Mouse (Mus musculus): Measurements from ENCODE around the gene Farp1. TPM values are rescaled to one million over a fixed set of nuclear protein-coding genes. Genes with fewer than 3 reads are reported as not detected.
A peak's percentile ranks its signal among the peaks of the same experiment; 100 is the strongest.
"Not testable (repeated sequence)": the region's sequence is repeated elsewhere in the genome, so short reads cannot be mapped to it uniquely, and the experiment has no call there.

Farp1 gene
- polyA plus RNA-seq, 1 experiment from 2014 or later: 23.8 TPM

GRCm38 (mm10) chr14:121128858-121129800 lies 94.1 kb downstream of the Farp1 start:
- Histone ChIP-seq H3K27me3 (ENCODE audit: control insufficient read depth, insufficient read depth, low read length) (no peaks in the 10 kb centered on the region), H3K9me3 (ENCODE audit: control insufficient read depth, low read length) (no peaks in the 10 kb centered on the region), H3K4me1 (ENCODE audit: control insufficient read depth, insufficient read depth, low read length) (peaks cover 4% of the 10 kb centered on the region; the same call in 1 of the 2 replicates), H3K27ac (ENCODE audit: low read depth, low read length) (no peak overlapping the region), H3K4me3 (ENCODE audit: low read depth, low read length) (no peak overlapping the region), H3K9ac (ENCODE audit: low read length) (no peak overlapping the region), H3K36me3 (ENCODE audit: control insufficient read depth, insufficient read depth, low read length) (no peaks in the 10 kb centered on the region), H3K4me2 (ENCODE audit: low read depth) (no peak overlapping the region)
- DNase-seq (ENCODE audit: low spot score) (no peak), ATAC-seq (ENCODE audit: insufficient read depth, low FRiP score, low TSS enrichment) (no peak)
- WGBS: 26% methylated on average over 20 of the region's 20 CpGs

DNA sequence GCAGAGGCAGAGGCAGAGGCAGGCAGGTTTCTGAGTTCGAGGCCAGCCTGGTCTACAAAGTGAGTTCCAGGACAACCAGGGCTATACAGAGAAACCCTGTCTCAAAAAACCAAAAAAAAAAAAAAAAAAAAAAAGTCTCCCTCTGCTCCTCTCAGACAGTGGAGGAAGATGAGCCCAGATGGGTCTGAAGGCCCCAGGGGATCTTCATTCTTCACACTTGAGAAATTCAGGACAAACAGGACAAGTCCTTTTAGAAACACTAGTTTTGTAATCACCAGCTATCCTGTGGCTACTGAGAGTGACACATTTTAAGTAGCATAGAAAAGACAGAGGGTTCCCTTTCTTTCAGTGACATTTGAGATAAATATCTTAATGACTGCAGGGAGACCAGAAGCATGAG lies 95.4 kb downstream of the Farp1 start:
- not testable (repeated sequence) for H3K4me2 ChIP-seq (ENCODE audit: low read depth)

DNA sequence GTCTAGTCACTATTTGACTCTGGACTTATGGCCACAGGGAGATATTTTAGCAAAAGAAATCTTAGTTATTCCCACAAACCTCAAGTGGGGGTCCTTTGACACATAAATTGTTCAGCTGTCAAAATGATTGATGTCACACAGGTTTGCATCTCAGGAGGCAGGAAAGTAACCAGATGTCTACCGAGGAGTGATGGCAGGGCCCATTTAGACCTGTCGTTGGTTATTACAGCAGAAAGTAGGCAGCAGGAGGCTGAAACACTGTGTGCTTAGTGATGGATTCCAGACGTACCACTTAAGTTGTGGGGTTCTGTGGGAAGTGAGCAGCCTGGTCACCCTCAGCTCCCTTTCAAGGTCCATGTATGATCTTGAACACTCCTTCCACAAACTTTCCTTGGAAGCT lies 99.4 kb downstream of the Farp1 start:
- DNase-seq (ENCODE audit: low spot score): peak; percentile 30

More for the DNA sequence above, 95.4 kb downstream of the Farp1 start:
- WGBS: 100% methylated on average over 1 of the region's 1 CpGs
- not testable (repeated sequence) for ATAC-seq (ENCODE audit: insufficient read depth, low FRiP score, low TSS enrichment); H3K4me1 ChIP-seq (ENCODE audit: control insufficient read depth, insufficient read depth, low read length); H3K27ac ChIP-seq (ENCODE audit: low read depth, low read length); H3K9me3 ChIP-seq (ENCODE audit: control insufficient read depth, low read length); H3K36me3 ChIP-seq (ENCODE audit: control insufficient read depth, insufficient read depth, low read length); DNase-seq (ENCODE audit: low spot score); H3K27me3 ChIP-seq (ENCODE audit: control insufficient read depth, insufficient read depth, low read length); H3K9ac ChIP-seq (ENCODE audit: low read length); H3K4me3 ChIP-seq (ENCODE audit: low read depth, low read length)

DNA sequence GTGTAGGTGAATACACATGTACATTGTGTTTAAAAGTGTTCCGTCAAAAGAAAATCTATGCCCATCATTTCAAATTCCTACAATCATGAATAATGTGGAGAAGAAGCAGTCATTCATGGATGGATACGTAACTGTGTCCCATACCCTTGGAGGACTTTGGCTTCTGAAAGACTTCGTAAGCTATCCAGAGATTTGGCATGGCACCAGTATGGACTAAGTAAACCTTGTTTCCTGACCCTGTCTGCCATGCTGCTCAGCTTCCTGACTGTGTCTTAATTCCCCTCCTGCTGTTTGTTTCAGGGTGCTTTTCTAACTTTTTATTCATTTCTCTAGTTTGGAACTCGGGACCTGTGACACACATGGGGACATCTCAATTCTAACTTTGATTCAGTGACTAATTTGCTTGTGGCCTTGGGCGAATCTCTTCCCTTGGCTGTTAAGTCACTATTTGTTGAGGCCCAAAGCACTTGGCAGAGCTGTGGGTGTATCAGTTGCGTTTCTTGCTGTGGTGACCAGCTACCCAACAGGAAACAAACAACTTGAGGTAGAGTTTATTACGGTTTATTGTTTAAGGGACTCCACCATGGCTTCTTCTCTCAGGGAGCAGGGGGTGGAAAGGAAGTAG lies 108.9 kb downstream of the Farp1 start:
- WGBS: 84% methylated on average over 7 of the region's 7 CpGs
- ATAC-seq (ENCODE audit: insufficient read depth, low FRiP score, low TSS enrichment) (no peak), DNase-seq (ENCODE audit: low spot score) (no peak)
- H3K4me3 ChIP-seq (ENCODE audit: low read depth, low read length): no peak overlapping the region
- no peaks in the 10 kb centered on the region for H3K4me1 ChIP-seq (ENCODE audit: control insufficient read depth, insufficient read depth, low read length)
- H3K27me3 ChIP-seq (ENCODE audit: control insufficient read depth, insufficient read depth, low read length): no peaks in the 10 kb centered on the region
- H3K9ac ChIP-seq (ENCODE audit: low read length): no peak overlapping the region
- H3K27ac ChIP-seq (ENCODE audit: low read depth, low read length): no peak overlapping the region
- no peaks in the 10 kb centered on the region for H3K36me3 ChIP-seq (ENCODE audit: control insufficient read depth, insufficient read depth, low read length)
- no peaks in the 10 kb centered on the region for H3K9me3 ChIP-seq (ENCODE audit: control insufficient read depth, low read length)
- no peak overlapping the region for H3K4me2 ChIP-seq (ENCODE audit: low read depth)

More for the DNA sequence above, 99.4 kb downstream of the Farp1 start:
- Histone ChIP-seq H3K36me3 (ENCODE audit: control insufficient read depth, insufficient read depth, low read length) (no peaks in the 10 kb centered on the region), H3K4me2 (ENCODE audit: low read depth) (no peak overlapping the region), H3K27me3 (ENCODE audit: control insufficient read depth, insufficient read depth, low read length) (no peaks in the 10 kb centered on the region), H3K4me1 (ENCODE audit: control insufficient read depth, insufficient read depth, low read length) (no peaks in the 10 kb centered on the region), H3K4me3 (ENCODE audit: low read depth, low read length) (no peak overlapping the region), H3K9me3 (ENCODE audit: control insufficient read depth, low read length) (no peaks in the 10 kb centered on the region), H3K27ac (ENCODE audit: low read depth, low read length) (no peak overlapping the region), H3K9ac (ENCODE audit: low read length) (no peak overlapping the region)
- no peak for ATAC-seq (ENCODE audit: insufficient read depth, low FRiP score, low TSS enrichment)
- 35% methylated on average over 3 of the region's 3 CpGs for WGBS

DNA sequence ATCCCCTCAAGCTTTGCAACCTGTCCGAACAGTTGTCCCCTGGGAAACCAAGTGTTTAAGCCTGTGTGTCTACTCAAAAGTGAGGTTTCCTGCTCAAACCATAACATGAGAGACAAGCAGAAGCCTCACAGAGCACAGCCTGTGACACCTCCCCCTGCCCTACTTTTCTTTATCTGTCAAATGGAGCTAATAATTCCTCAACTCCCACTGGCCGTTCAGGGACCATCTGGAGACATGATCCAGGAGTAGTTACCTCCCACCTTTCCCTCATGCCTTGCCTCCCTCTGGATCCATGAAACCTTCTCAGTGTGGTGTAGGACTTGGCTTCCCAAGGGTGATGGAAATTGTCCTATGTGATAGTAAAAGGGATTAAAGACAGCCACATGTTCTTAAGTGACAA lies 109.5 kb downstream of the Farp1 start:
- WGBS: 53% methylated on average over 2 of the region's 2 CpGs
- no peak for DNase-seq (ENCODE audit: low spot score)
- no peak for ATAC-seq (ENCODE audit: insufficient read depth, low FRiP score, low TSS enrichment)
- Histone ChIP-seq H3K27me3 (ENCODE audit: control insufficient read depth, insufficient read depth, low read length) (no peaks in the 10 kb centered on the region), H3K36me3 (ENCODE audit: control insufficient read depth, insufficient read depth, low read length) (no peaks in the 10 kb centered on the region), H3K27ac (ENCODE audit: low read depth, low read length) (no peak overlapping the region), H3K4me3 (ENCODE audit: low read depth, low read length) (no peak overlapping the region), H3K9ac (ENCODE audit: low read length) (no peak overlapping the region), H3K9me3 (ENCODE audit: control insufficient read depth, low read length) (no peaks in the 10 kb centered on the region), H3K4me1 (ENCODE audit: control insufficient read depth, insufficient read depth, low read length) (no peaks in the 10 kb centered on the region), H3K4me2 (ENCODE audit: low read depth) (no peak overlapping the region)

DNA sequence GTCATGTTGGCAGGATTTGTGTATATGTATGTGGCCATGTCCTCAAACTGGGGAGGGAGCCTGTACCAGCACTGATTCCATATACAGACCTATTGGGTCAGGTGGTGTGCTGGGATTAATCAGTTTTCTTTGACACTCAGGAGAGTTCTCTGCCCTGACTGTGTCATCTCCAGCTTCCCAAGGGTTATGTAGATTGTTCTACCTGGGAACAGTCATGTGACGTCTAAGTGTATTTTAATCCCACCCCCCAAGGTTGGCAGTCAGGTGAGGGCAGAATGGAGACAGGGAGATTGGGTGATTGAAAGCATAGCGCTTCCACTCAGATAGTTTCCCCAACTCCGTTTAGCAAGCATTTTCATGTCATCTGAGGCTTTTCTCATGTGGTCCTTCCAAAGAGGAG lies 110.3 kb downstream of the Farp1 start:
- H3K27me3 ChIP-seq (ENCODE audit: control insufficient read depth, insufficient read depth, low read length): no peaks in the 10 kb centered on the region
- H3K9ac ChIP-seq (ENCODE audit: low read length): no peak overlapping the region
- H3K4me1 ChIP-seq (ENCODE audit: control insufficient read depth, insufficient read depth, low read length): no peaks in the 10 kb centered on the region
- WGBS: 66% methylated on average over 3 of the region's 3 CpGs
- no peak for ATAC-seq (ENCODE audit: insufficient read depth, low FRiP score, low TSS enrichment)
- no peaks in the 10 kb centered on the region for H3K36me3 ChIP-seq (ENCODE audit: control insufficient read depth, insufficient read depth, low read length)
- no peak overlapping the region for H3K4me2 ChIP-seq (ENCODE audit: low read depth)
- no peak overlapping the region for H3K27ac ChIP-seq (ENCODE audit: low read depth, low read length)
- H3K4me3 ChIP-seq (ENCODE audit: low read depth, low read length): no peak overlapping the region
- no peak for DNase-seq (ENCODE audit: low spot score)
- no peaks in the 10 kb centered on the region for H3K9me3 ChIP-seq (ENCODE audit: control insufficient read depth, low read length)

DNA sequence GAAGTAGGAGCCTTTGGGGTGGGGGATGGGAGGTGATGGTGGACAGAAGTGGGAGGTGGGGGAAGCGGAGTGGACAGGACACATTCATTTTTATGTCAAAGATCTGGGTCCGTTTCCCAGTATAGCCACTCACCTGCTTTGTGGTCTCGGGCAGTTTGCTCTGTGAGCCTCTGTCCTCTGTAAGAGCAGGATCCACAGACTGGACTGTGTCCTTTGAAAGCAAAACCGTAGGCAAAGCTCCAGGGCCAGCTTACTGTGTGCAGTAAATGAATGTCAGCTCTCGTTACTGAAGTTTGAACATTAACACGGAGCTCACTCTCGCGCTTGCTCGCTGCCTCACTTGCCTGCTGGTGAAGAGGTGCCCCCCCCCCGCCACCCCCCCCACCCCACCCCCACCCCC lies 110.7 kb downstream of the Farp1 start:
- WGBS: 29% methylated on average over 10 of the region's 10 CpGs
- ATAC-seq (ENCODE audit: insufficient read depth, low FRiP score, low TSS enrichment) (no peak), DNase-seq (ENCODE audit: low spot score) (no peak)
- H3K9ac ChIP-seq (ENCODE audit: low read length): no peak overlapping the region
- no peak overlapping the region for H3K4me2 ChIP-seq (ENCODE audit: low read depth)
- no peak overlapping the region for H3K4me3 ChIP-seq (ENCODE audit: low read depth, low read length)
- no peaks in the 10 kb centered on the region for H3K9me3 ChIP-seq (ENCODE audit: control insufficient read depth, low read length)
- no peaks in the 10 kb centered on the region for H3K4me1 ChIP-seq (ENCODE audit: control insufficient read depth, insufficient read depth, low read length)
- no peak overlapping the region for H3K27ac ChIP-seq (ENCODE audit: low read depth, low read length)
- no peaks in the 10 kb centered on the region for H3K27me3 ChIP-seq (ENCODE audit: control insufficient read depth, insufficient read depth, low read length)
- no peaks in the 10 kb centered on the region for H3K36me3 ChIP-seq (ENCODE audit: control insufficient read depth, insufficient read depth, low read length)

GRCm38 (mm10) chr14:121146213-121146612 lies 111.2 kb downstream of the Farp1 start:
- H3K4me3 ChIP-seq (ENCODE audit: low read depth, low read length): no peak overlapping the region
- H3K9ac ChIP-seq (ENCODE audit: low read length): no peak overlapping the region
- no peaks in the 10 kb centered on the region for H3K27me3 ChIP-seq (ENCODE audit: control insufficient read depth, insufficient read depth, low read length)
- 63% methylated on average over 7 of the region's 7 CpGs for WGBS
- DNase-seq (ENCODE audit: low spot score): no peak
- H3K4me1 ChIP-seq (ENCODE audit: control insufficient read depth, insufficient read depth, low read length): no peaks in the 10 kb centered on the region
- H3K4me2 ChIP-seq (ENCODE audit: low read depth): no peak overlapping the region
- no peaks in the 10 kb centered on the region for H3K36me3 ChIP-seq (ENCODE audit: control insufficient read depth, insufficient read depth, low read length)
- no peaks in the 10 kb centered on the region for H3K9me3 ChIP-seq (ENCODE audit: control insufficient read depth, low read length)
- no peak overlapping the region for H3K27ac ChIP-seq (ENCODE audit: low read depth, low read length)
- ATAC-seq (ENCODE audit: insufficient read depth, low FRiP score, low TSS enrichment): no peak

DNA sequence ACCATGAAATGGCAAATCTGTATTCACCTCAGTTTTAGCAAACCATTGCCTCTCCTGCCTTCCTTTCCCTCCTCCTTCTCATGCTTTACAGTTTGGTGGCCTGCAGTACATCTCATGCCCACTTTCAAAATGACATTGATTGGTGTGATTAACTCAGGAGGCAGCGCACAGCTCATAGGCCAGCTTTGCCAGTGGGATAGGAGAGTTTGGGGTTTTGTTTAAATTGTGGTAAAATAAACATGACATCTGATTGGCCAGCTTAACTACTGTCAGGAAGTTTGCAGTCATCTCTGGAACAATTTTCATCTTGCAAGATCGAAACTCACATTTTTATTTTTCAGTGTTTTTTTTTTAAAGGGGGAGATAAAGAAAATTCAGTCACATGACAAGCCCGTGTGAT lies 112.0 kb downstream of the Farp1 start:
- ATAC-seq (ENCODE audit: insufficient read depth, low FRiP score, low TSS enrichment) (no peak), DNase-seq (ENCODE audit: low spot score) (no peak)
- Histone ChIP-seq H3K9me3 (ENCODE audit: control insufficient read depth, low read length) (no peaks in the 10 kb centered on the region), H3K36me3 (ENCODE audit: control insufficient read depth, insufficient read depth, low read length) (no peaks in the 10 kb centered on the region), H3K27me3 (ENCODE audit: control insufficient read depth, insufficient read depth, low read length) (no peaks in the 10 kb centered on the region), H3K4me2 (ENCODE audit: low read depth) (no peak overlapping the region), H3K4me1 (ENCODE audit: control insufficient read depth, insufficient read depth, low read length) (no peaks in the 10 kb centered on the region), H3K9ac (ENCODE audit: low read length) (no peak overlapping the region), H3K4me3 (ENCODE audit: low read depth, low read length) (no peak overlapping the region), H3K27ac (ENCODE audit: low read depth, low read length) (no peak overlapping the region)
- 84% methylated on average over 3 of the region's 3 CpGs for WGBS
